Mouse (Mus musculus) T-helper 1 cell (primary cell): Measurements from ENCODE around the gene Irf5.
"Not testable (repeated sequence)": the region's sequence is repeated elsewhere in the genome, so short reads cannot be mapped to it uniquely, and the experiment has no call there.

Experiments
- in situ Hi-C: fragments of 300-600 bp; cut with MboI, MseI; formaldehyde crosslinking; loops from one replicate; pipeline ENCODE4 v1.15.1; 2025; ENCODE audit warnings: high pct_unique_total_duplicates

Irf5 gene

DNA sequence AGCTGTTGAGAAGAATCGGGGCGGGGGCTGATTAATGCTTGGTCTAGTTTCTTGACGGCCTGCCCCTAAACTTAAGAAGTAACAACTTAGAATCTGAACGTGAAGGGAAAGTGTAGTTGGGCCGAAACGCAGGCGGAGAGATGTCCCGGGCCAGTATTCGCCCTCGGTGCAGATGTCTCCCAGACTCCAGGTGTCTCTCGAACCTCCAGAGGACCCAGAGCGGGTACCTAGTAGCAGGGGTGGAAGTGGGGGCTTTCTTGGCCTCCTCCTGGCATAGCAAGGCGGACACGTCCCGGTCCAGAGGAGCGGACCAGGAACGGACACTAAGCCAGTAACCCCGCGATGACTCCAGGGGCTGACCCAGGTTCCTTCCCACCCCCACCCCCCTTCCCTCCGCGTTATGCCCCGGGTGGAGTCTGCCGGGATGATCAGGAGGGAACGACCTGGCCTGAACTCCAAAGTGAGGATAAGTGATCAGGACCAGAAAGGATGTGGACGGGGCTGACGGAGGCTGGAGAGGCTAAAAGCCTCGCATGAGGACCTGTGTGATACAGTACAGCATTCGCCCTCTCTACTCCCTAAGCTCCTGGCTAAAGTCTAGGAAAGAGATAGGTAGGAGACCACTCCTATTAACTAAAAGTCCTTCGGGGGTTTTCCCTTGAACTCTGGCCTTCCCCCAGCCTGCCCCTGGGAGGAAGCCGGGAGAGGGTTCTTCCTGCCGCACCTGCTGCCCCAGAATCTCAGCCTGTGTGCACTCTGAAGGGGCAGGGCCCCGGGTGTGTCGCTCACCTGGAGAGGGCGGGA lies 1.1 kb downstream of the Irf5 start:
- in situ Hi-C loops, result no loop called here

DNA sequence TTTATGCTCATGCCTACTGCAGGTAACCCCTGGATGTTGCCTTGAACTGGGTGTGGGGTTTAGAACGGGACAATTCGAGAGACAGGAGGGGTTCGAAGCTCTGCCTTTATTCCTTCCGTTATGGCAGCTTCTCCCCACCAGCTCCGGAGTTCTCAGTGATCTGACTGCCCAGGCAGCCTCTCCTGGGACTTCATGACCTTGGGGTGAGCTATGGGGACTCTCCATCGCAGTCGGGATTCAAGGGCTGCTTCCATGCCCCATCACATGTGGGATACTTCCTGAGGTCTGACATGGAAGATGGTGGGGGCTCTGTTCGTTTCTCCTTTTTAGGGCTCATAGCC lies 1.7 kb downstream of the Irf5 start:
- in situ Hi-C loops, result no loop called here

- in situ Hi-C loops, result no loop called here
Observed at GRCm38 (mm10) chr6:29528561-29529443, 2.4 kb downstream of the Irf5 start.

- in situ Hi-C loops, result no loop called here
Observed at GRCm38 (mm10) chr6:29529444-29529820, 3.0 kb downstream of the Irf5 start.

DNA sequence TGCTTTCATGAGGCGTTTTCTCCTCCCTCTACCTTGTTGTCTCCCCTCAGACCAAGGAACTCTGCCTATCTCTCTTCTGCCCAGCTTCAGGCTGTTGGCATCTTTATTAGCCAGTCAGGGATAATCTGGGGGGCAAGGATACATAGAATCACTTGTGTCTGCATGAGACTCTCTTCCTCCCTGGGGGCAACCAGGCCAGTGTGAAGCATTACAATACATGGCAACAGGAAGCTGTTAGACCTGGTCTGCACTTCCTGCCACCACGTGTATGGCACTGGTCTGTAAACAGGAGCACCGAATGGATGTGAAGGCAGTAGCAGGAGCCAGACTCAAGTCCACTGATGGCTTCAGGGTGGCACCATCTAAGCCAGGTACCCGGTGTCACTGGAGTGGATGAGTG lies 3.6 kb downstream of the Irf5 start:
- in situ Hi-C loops, result no loop called here

GRCm38 (mm10) chr6:29535316-29535715 lies 8.9 kb downstream of the Irf5 start:
- in situ Hi-C loops, result no loop called here

DNA sequence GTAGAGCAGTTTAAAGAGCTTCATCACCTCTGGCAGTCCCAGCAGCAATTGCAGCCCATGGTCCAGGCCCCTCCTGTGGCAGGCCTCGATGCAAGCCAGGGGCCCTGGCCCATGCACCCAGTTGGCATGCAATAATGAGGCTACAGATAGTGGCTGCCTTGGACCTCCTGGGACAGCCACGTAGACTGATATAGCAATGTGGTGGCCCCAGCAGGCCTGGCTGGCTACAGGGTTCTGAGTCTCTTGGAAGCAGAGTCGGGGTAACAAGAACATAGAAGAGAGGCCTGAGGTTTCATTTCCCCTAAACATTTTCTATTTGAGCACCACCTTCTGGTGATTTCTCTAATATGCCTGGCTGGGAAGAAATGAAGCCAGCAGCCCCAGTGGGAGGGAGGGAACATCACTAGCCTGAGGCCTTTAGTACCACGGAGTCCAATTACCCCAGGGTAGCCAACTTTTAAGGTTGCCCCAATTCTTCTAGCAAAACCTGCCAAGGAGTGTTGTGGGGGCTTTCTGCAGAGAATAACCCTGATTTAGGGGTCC lies 10.3 kb downstream of the Irf5 start:
- in situ Hi-C loops, result no loop called here

DNA sequence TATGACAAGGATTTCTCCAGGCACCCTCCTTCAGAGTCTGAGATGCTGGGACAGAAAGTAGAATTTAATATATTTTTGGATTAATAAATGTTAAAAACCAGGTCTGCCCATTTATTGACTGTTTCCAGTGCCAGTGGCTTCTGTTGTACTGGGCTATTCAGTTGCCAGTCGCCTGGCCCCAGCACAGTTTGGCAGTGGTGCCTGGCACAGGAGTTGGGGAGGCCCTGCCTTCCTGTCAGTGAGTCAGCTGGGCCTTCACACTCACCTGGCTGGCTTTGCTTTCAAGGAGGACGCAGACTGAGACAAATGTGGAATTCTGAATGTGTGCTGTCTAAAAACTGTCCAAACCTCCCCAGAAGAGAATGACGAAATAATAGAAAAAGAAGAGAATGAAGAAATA lies 10.8 kb downstream of the Irf5 start:
- in situ Hi-C loops, result no loop called here

DNA sequence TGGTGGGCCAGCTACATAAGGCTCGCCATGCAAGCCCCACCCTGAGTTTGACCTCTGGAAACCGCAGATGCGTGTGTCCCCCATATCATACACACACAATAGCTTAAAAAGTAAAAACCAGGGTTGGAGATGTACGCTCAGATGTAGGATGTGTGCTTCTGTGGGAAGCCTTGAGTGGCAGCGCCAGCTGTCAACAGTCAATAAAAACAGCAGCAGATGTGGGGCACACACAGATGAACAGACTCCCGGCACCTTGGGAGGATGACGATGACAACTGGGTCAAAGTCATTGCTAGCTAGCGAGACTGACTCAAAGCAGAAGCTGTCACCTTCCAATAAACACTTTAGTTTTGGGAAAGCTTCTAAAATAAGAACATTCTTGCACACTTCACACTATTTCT lies 13.1 kb downstream of the Irf5 start:
- in situ Hi-C loops, result no loop called here

GRCm38 (mm10) chr6:29540223-29540622 lies 13.8 kb downstream of the Irf5 start:
- in situ Hi-C loops, result no loop called here

- in situ Hi-C loops, result no loop called here
Observed at GRCm38 (mm10) chr6:29540956-29541355, 14.5 kb downstream of the Irf5 start.

DNA sequence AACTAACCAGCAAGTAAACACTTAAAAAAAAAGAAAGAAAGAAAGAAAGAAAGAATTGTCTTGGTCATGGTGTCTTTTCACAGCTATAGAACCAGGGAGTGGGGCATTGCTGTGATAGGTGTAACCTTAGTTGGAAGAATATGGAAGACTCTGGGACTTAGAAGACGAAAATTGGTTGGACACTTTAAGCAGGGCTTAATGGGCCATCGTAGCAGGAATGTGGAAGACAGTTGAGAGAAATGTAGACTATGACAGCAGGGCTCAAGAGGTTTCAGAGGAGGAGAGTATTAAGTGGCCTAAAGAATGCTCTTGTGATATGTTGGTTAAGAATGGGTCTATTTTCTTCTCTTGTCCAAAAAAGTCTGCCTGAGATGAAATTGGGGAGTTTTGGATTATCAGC lies 19.2 kb downstream of the Irf5 start:
- in situ Hi-C loops, result no loop called here

- in situ Hi-C loops, result no loop called here
Observed at GRCm38 (mm10) chr6:29547582-29547981, 21.2 kb downstream of the Irf5 start.

- in situ Hi-C loops, result no loop called here
Observed at GRCm38 (mm10) chr6:29548086-29548485, 21.7 kb downstream of the Irf5 start.

DNA sequence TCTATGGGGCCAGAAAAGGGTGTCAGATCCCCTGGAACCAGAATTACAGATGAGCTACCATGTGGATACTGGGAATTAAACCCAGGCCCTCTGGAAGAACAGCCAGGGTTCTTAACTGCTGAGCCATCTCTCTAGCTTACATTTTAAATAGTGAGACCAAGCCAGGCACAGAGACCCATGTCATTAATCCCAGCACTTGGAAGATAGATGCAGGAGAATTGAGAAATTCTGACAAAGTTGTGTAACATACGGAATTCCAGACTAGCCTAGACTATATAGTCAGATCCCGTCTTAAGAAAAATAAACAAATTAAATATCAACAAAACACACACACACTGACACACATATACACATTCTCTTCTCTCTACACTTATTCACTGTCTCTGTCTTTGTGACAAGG lies 26.1 kb downstream of the Irf5 start:
- in situ Hi-C loops, result loop anchor here (5.0 kb wide), 1 partner anchor 320 kb away; no protein-coding TSS in a partner anchor

GRCm38 (mm10) chr6:29557112-29557511 lies 30.7 kb downstream of the Irf5 start:
- in situ Hi-C loops, result no loop called here

- in situ Hi-C loops, result not testable (repeated sequence)
Observed at GRCm38 (mm10) chr6:29576388-29576787, 50.0 kb downstream of the Irf5 start.

- in situ Hi-C loops, result no loop called here
Observed at GRCm38 (mm10) chr6:29580770-29581169, 54.3 kb downstream of the Irf5 start.

- in situ Hi-C loops, result no loop called here
Observed at GRCm38 (mm10) chr6:29581202-29581601, 54.8 kb downstream of the Irf5 start.
